Mouse (Mus musculus): ENCODE measurements around the gene Dapp1. TPM values are rescaled to one million over a fixed set of nuclear protein-coding genes. Genes with fewer than 3 reads are reported as not detected.

Dapp1 gene
- polyA plus RNA-seq, 1 experiment from 2014 or later = 22.8 TPM

- no peak for ATAC-seq (ENCODE audit: insufficient number of reproducible peaks, insufficient read depth, low FRiP score, low read depth)
- Histone ChIP-seq H3K36me3 (ENCODE audit: control insufficient read depth, insufficient read depth, low read length) (peaks cover 76% of the 10 kb centered on the region), H3K9ac (ENCODE audit: low read length) (no peak overlapping the region), H3K4me2 (ENCODE audit: low read length) (no peak overlapping the region), H3K27ac (replicated peaks in 1 of 2; ENCODE audit: control insufficient read depth in 1 of 2, insufficient read depth in 1 of 2, low read depth in 2 of 2, low read length in 2 of 2) (no peak overlapping the region), H3K9me3 (ENCODE audit: control insufficient read depth, low read length) (0 out of 2 replicates have a peak, but pooled peaks cover 4% of the 10 kb centered on the region), H3K4me1 (ENCODE audit: control insufficient read depth in 2 of 2, insufficient read depth in 2 of 2, low read length in 2 of 2) (no peaks in the 10 kb centered on the region), H3K27me3 (ENCODE audit: control insufficient read depth, insufficient read depth, low read length) (no peaks in the 10 kb centered on the region), H3K4me3 (ENCODE audit: control insufficient read depth in 1 of 2, insufficient read depth in 1 of 2, low read depth in 1 of 2, low read length in 2 of 2) (no peak overlapping the region)
- WGBS = 70% methylated on average over 3 of the region's 3 CpGs
Observed at GRCm38 (mm10) chr3:137896867-137897266, 84.5 kb downstream of the Dapp1 start.

GRCm38 (mm10) chr3:137896386-137896785 is 85.0 kb downstream of the Dapp1 start:
- Histone ChIP-seq H3K4me1 (ENCODE audit: control insufficient read depth in 2 of 2, insufficient read depth in 2 of 2, low read length in 2 of 2) (no peaks in the 10 kb centered on the region), H3K4me3 (ENCODE audit: control insufficient read depth in 1 of 2, insufficient read depth in 1 of 2, low read depth in 1 of 2, low read length in 2 of 2) (no peak overlapping the region), H3K9ac (ENCODE audit: low read length) (no peak overlapping the region), H3K36me3 (ENCODE audit: control insufficient read depth, insufficient read depth, low read length) (peaks cover 76% of the 10 kb centered on the region), H3K4me2 (ENCODE audit: low read length) (no peak overlapping the region), H3K27me3 (ENCODE audit: control insufficient read depth, insufficient read depth, low read length) (no peaks in the 10 kb centered on the region), H3K27ac (replicated peaks in 1 of 2; ENCODE audit: control insufficient read depth in 1 of 2, insufficient read depth in 1 of 2, low read depth in 2 of 2, low read length in 2 of 2) (no peak overlapping the region), H3K9me3 (ENCODE audit: control insufficient read depth, low read length) (0 out of 2 replicates have a peak, but pooled peaks cover 4% of the 10 kb centered on the region)
- 87% methylated on average over 4 of the region's 4 CpGs for WGBS
- no peak for ATAC-seq (ENCODE audit: insufficient number of reproducible peaks, insufficient read depth, low FRiP score, low read depth)

GRCm38 (mm10) chr3:137895196-137895595 is 86.1 kb downstream of the Dapp1 start:
- 87% methylated on average over 3 of the region's 3 CpGs for WGBS
- no peak overlapping the region for H3K9ac ChIP-seq (ENCODE audit: low read length)
- 0 out of 2 replicates have a peak, but pooled peaks cover 4% of the 10 kb centered on the region for H3K9me3 ChIP-seq (ENCODE audit: control insufficient read depth, low read length)
- ATAC-seq (ENCODE audit: insufficient number of reproducible peaks, insufficient read depth, low FRiP score, low read depth) = no peak
- no peaks in the 10 kb centered on the region for H3K4me1 ChIP-seq (ENCODE audit: control insufficient read depth in 2 of 2, insufficient read depth in 2 of 2, low read length in 2 of 2)
- H3K27ac ChIP-seq (replicated peaks in 1 of 2; ENCODE audit: control insufficient read depth in 1 of 2, insufficient read depth in 1 of 2, low read depth in 2 of 2, low read length in 2 of 2) = no peak overlapping the region
- H3K4me2 ChIP-seq (ENCODE audit: low read length) = no peak overlapping the region
- peaks cover 75% of the 10 kb centered on the region for H3K36me3 ChIP-seq (ENCODE audit: control insufficient read depth, insufficient read depth, low read length)
- no peak overlapping the region for H3K4me3 ChIP-seq (ENCODE audit: control insufficient read depth in 1 of 2, insufficient read depth in 1 of 2, low read depth in 1 of 2, low read length in 2 of 2)
- no peaks in the 10 kb centered on the region for H3K27me3 ChIP-seq (ENCODE audit: control insufficient read depth, insufficient read depth, low read length)

DNA sequence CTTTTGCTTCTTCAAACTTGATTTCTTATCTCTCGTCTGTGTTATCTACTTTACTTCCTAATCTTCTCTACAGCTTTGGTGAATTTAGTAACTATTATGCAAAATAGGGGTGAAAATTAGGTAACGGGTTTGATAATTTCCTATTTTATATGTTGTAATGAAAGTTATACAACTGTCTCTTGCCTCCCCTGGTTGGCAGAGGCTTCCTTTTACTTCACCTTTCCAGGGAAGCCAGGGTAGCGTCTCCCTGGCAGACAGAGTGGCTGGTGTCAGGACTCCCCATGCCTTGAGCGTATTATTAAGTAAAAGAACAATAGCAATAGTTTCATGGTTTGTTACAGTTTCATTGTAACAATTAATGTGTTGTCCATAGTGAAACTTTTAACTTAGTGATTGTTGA is 87.6 kb downstream of the Dapp1 start:
- no peaks in the 10 kb centered on the region for H3K4me1 ChIP-seq (ENCODE audit: control insufficient read depth in 2 of 2, insufficient read depth in 2 of 2, low read length in 2 of 2)
- H3K27me3 ChIP-seq (ENCODE audit: control insufficient read depth, insufficient read depth, low read length) = no peaks in the 10 kb centered on the region
- H3K4me3 ChIP-seq (ENCODE audit: control insufficient read depth in 1 of 2, insufficient read depth in 1 of 2, low read depth in 1 of 2, low read length in 2 of 2) = no peak overlapping the region
- no peak overlapping the region for H3K27ac ChIP-seq (replicated peaks in 1 of 2; ENCODE audit: control insufficient read depth in 1 of 2, insufficient read depth in 1 of 2, low read depth in 2 of 2, low read length in 2 of 2)
- H3K4me2 ChIP-seq (ENCODE audit: low read length) = no peak overlapping the region
- H3K9me3 ChIP-seq (ENCODE audit: control insufficient read depth, low read length) = 0 out of 2 replicates have a peak, but pooled peaks cover 4% of the 10 kb centered on the region
- WGBS = 86% methylated on average over 4 of the region's 4 CpGs
- no peak for ATAC-seq (ENCODE audit: insufficient number of reproducible peaks, insufficient read depth, low FRiP score, low read depth)
- peaks cover 76% of the 10 kb centered on the region for H3K36me3 ChIP-seq (ENCODE audit: control insufficient read depth, insufficient read depth, low read length)
- no peak overlapping the region for H3K9ac ChIP-seq (ENCODE audit: low read length)

DNA sequence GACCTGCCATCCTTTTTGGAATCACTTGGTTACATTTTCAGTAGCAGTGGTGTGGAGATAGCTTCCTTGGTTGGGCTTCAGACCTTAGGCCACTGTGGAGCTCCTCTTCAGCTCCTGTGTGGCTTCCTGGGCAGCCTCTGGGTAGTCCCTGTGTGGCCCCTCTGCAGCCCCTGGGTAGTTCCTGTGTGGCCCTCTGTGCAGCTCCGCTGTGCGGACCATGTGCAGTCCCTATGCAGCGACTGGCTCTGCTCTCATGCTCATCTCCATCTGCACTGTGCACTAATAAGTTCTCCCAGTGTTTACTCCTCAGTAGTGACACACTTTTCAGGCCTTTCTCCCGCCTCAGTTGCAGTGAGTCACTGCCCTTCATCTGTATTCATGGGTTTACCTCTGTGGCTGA is 89.2 kb downstream of the Dapp1 start:
- H3K27me3 ChIP-seq (ENCODE audit: control insufficient read depth, insufficient read depth, low read length) = no peaks in the 10 kb centered on the region
- 96% methylated on average over 4 of the region's 4 CpGs for WGBS
- no peak overlapping the region for H3K27ac ChIP-seq (replicated peaks in 1 of 2; ENCODE audit: control insufficient read depth in 1 of 2, insufficient read depth in 1 of 2, low read depth in 2 of 2, low read length in 2 of 2)
- H3K4me2 ChIP-seq (ENCODE audit: low read length) = no peak overlapping the region
- 0 out of 2 replicates have a peak, but pooled peaks cover 4% of the 10 kb centered on the region for H3K9me3 ChIP-seq (ENCODE audit: control insufficient read depth, low read length)
- no peak overlapping the region for H3K4me3 ChIP-seq (ENCODE audit: control insufficient read depth in 1 of 2, insufficient read depth in 1 of 2, low read depth in 1 of 2, low read length in 2 of 2)
- no peaks in the 10 kb centered on the region for H3K4me1 ChIP-seq (ENCODE audit: control insufficient read depth in 2 of 2, insufficient read depth in 2 of 2, low read length in 2 of 2)
- H3K9ac ChIP-seq (ENCODE audit: low read length) = no peak overlapping the region
- peaks cover 75% of the 10 kb centered on the region for H3K36me3 ChIP-seq (ENCODE audit: control insufficient read depth, insufficient read depth, low read length)
- ATAC-seq (ENCODE audit: insufficient number of reproducible peaks, insufficient read depth, low FRiP score, low read depth) = no peak

DNA sequence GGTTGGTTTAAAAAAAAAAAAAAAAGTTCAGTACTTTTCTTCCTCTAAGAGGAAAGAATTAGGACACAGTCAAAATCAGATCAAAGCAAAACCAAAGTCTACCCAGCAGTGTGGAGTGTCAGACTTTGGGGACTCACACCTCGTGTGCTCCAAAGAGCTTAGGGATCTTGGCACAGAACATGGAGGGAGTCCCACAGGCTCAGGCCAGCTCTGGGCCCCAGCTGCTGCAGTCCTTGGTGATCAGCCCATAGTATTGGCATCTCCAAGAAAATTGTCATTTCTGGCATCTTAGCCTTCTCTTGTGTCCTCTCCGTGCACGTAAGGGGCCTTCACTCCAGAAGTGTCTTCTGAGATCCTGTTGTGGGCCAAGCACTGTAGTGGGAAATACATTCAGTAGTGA is 90.3 kb downstream of the Dapp1 start:
- ATAC-seq (ENCODE audit: insufficient number of reproducible peaks, insufficient read depth, low FRiP score, low read depth) = no peak
- H3K4me3 ChIP-seq (ENCODE audit: control insufficient read depth in 1 of 2, insufficient read depth in 1 of 2, low read depth in 1 of 2, low read length in 2 of 2) = no peak overlapping the region
- H3K9me3 ChIP-seq (ENCODE audit: control insufficient read depth, low read length) = 0 out of 2 replicates have a peak, but pooled peaks cover 4% of the 10 kb centered on the region
- H3K36me3 ChIP-seq (ENCODE audit: control insufficient read depth, insufficient read depth, low read length) = peaks cover 77% of the 10 kb centered on the region
- WGBS = 85% methylated on average over 3 of the region's 3 CpGs
- no peak overlapping the region for H3K4me2 ChIP-seq (ENCODE audit: low read length)
- H3K4me1 ChIP-seq (ENCODE audit: control insufficient read depth in 2 of 2, insufficient read depth in 2 of 2, low read length in 2 of 2) = no peaks in the 10 kb centered on the region
- no peak overlapping the region for H3K9ac ChIP-seq (ENCODE audit: low read length)
- no peak overlapping the region for H3K27ac ChIP-seq (replicated peaks in 1 of 2; ENCODE audit: control insufficient read depth in 1 of 2, insufficient read depth in 1 of 2, low read depth in 2 of 2, low read length in 2 of 2)
- H3K27me3 ChIP-seq (ENCODE audit: control insufficient read depth, insufficient read depth, low read length) = no peaks in the 10 kb centered on the region

DNA sequence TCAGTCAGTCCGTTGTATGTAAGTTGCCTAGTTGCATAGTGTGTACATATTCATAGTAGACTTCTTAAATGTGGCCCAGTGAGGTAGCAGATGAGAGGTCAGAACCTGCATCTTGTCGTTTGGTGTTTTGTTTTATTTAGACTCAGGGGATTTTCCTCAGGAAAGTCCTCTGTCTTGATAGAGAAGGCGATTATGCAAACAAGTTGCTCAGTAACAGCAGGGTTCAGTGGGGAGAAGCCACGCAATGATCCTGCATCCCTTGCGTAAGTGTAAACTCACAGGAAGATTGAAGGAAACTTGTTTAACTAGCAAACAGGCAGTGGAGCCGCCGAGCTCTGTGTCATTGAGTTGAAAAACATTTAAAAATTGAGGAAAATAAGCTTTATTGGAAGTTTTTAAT is 93.4 kb downstream of the Dapp1 start:
- Histone ChIP-seq H3K27ac (replicated peaks in 1 of 2; ENCODE audit: control insufficient read depth in 1 of 2, insufficient read depth in 1 of 2, low read depth in 2 of 2, low read length in 2 of 2) (no peak overlapping the region), H3K4me1 (ENCODE audit: control insufficient read depth in 2 of 2, insufficient read depth in 2 of 2, low read length in 2 of 2) (no peaks in the 10 kb centered on the region), H3K9me3 (ENCODE audit: control insufficient read depth, low read length) (no peaks in the 10 kb centered on the region), H3K4me2 (ENCODE audit: low read length) (no peak overlapping the region), H3K9ac (ENCODE audit: low read length) (no peak overlapping the region), H3K27me3 (ENCODE audit: control insufficient read depth, insufficient read depth, low read length) (no peaks in the 10 kb centered on the region), H3K36me3 (ENCODE audit: control insufficient read depth, insufficient read depth, low read length) (peaks cover 59% of the 10 kb centered on the region), H3K4me3 (ENCODE audit: control insufficient read depth in 1 of 2, insufficient read depth in 1 of 2, low read depth in 1 of 2, low read length in 2 of 2) (no peak overlapping the region)
- ATAC-seq (ENCODE audit: insufficient number of reproducible peaks, insufficient read depth, low FRiP score, low read depth) = no peak
- WGBS = 85% methylated on average over 7 of the region's 7 CpGs

DNA sequence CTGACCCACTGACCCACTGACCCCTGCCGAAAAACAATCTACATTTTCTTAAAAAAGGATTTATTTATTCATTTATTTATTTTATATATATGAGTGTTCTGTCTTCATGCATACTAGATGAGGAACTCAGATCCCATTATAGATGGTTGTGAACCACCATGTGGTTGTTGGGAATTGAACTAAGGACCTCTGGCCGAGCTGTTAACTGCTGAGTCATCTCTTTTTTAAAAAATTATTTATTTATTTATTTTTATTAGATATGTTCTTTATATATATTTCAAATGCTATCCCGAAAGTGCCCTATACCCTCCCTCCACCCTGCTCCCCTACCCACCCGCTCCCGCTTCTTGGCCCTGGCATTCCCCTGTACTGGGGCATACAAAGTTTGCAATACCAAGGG is 100.3 kb downstream of the Dapp1 start:
- no peak overlapping the region for H3K4me3 ChIP-seq (ENCODE audit: control insufficient read depth in 1 of 2, insufficient read depth in 1 of 2, low read depth in 1 of 2, low read length in 2 of 2)
- H3K9me3 ChIP-seq (ENCODE audit: control insufficient read depth, low read length) = no peaks in the 10 kb centered on the region; the same call in 1 of the 2 replicates
- no peak for ATAC-seq (ENCODE audit: insufficient number of reproducible peaks, insufficient read depth, low FRiP score, low read depth)
- WGBS = 96% methylated on average over 5 of the region's 5 CpGs
- no peak overlapping the region for H3K27ac ChIP-seq (replicated peaks in 1 of 2; ENCODE audit: control insufficient read depth in 1 of 2, insufficient read depth in 1 of 2, low read depth in 2 of 2, low read length in 2 of 2)
- no peak overlapping the region for H3K9ac ChIP-seq (ENCODE audit: low read length)
- no peak overlapping the region for H3K4me2 ChIP-seq (ENCODE audit: low read length)
- no peaks in the 10 kb centered on the region for H3K4me1 ChIP-seq (ENCODE audit: control insufficient read depth in 2 of 2, insufficient read depth in 2 of 2, low read length in 2 of 2)
- H3K27me3 ChIP-seq (ENCODE audit: control insufficient read depth, insufficient read depth, low read length) = no peaks in the 10 kb centered on the region
- peaks cover 23% of the 10 kb centered on the region for H3K36me3 ChIP-seq (ENCODE audit: control insufficient read depth, insufficient read depth, low read length)

Data from heart, embryonic 14.5 days (tissue).